Mouse (Mus musculus): Measurements from ENCODE around the gene Tmem156. TPM values are rescaled to one million over a fixed set of nuclear protein-coding genes. Genes with fewer than 3 reads are reported as not detected.

Gene Tmem156
- polyA plus RNA-seq, 1 experiment from 2014 or later = 0.47 TPM

DNA sequence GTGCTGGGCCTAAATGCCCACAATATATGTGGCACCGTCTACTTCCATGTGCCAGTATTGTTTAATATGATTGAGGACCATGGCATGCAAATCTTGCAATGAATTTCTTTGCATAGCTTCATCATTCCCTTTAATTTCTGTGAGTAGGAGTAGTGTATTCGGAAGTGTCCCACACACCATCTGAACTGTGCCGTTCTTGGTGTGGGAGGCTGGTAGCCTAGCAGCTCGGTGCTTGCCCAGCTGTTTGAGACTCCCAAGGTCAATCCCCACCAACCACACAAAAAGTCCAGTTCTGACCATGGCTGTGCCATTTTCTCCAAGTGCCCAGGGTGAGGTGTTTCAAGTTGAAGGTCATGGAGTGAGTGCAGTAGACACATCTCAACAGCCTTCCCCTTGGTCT is 69.9 kb downstream of the Tmem156 start:
- no peak for DNase-seq
- Histone ChIP-seq H3K27me3 (ENCODE audit: insufficient read depth, low read length) (no peaks in the 10 kb centered on the region), H3K27ac (ENCODE audit: low read depth) (no peak overlapping the region), H3K4me1 (ENCODE audit: insufficient read depth) (no peaks in the 10 kb centered on the region), H3K4me2 (no peak overlapping the region), H3K9ac (no peak overlapping the region), H3K4me3 (ENCODE audit: low read depth, low read length) (no peak overlapping the region), H3K9me3 (ENCODE audit: low read depth, low read length) (no peaks in the 10 kb centered on the region), H3K36me3 (ENCODE audit: insufficient read depth) (peaks cover 61% of the 10 kb centered on the region)
- TF ChIP-seq CTCF (IDR thresholded peaks at IDR 0.05; ENCODE audit: low read depth) = no peak
- ATAC-seq (ENCODE audit: insufficient read depth) = no peak
- WGBS = 93% methylated on average over 4 of the region's 4 CpGs

DNA sequence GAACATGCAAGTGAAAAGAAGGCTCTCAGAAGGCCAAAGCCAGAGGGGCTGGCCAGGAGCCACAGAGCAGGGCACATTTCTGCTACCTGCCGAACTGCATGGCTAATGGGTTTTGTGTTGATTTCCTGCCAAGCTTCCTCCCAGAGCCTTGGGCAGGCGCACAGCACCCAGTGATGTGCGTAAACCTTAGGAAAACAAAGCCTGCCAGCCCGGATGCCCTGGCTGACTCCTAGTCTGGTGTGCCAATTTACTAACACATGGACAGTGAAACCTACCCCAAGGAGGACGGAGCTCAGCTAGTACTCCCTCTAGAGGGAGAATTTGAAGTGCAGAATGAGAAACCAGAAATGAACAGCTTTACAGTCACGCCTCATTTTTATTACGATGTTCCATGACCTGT is 72.1 kb downstream of the Tmem156 start:
- no peak overlapping the region for H3K27ac ChIP-seq (ENCODE audit: low read depth)
- peak; percentile 29; the same call in 1 of the 2 replicates for TF ChIP-seq CTCF (IDR thresholded peaks at IDR 0.05; ENCODE audit: low read depth)
- H3K4me3 ChIP-seq (ENCODE audit: low read depth, low read length) = no peak overlapping the region
- H3K36me3 ChIP-seq (ENCODE audit: insufficient read depth) = peaks cover 68% of the 10 kb centered on the region
- H3K9me3 ChIP-seq (ENCODE audit: low read depth, low read length) = no peaks in the 10 kb centered on the region
- DNase-seq = peak; percentile 18
- H3K4me1 ChIP-seq (ENCODE audit: insufficient read depth) = no peaks in the 10 kb centered on the region
- H3K4me2 ChIP-seq = no peak overlapping the region
- ATAC-seq (ENCODE audit: insufficient read depth) = no peak
- no peak overlapping the region for H3K9ac ChIP-seq
- H3K27me3 ChIP-seq (ENCODE audit: insufficient read depth, low read length) = no peaks in the 10 kb centered on the region
- 52% methylated on average over 7 of the region's 7 CpGs for WGBS

DNA sequence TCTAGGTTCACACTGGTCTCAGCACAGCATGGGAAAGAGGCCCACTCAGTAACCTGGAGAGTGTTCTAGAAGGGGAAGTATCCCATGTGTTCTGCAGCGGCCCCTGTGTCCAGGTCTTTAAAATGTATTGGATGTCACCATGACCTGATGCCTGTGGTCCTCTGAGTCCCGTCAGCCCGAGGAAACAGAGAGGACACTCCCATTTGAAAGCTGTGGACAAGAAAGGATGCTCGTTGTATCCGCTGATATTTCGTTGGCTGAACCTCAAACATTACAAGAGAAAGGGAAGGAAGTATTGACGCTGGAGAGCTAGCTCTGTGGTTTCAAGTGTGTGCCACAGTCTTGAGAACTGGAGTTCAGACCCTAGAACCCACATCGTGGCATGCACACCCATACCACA is 72.8 kb downstream of the Tmem156 start:
- 70% methylated on average over 8 of the region's 8 CpGs for WGBS
- no peak for TF ChIP-seq CTCF (IDR thresholded peaks at IDR 0.05; ENCODE audit: low read depth)
- no peak overlapping the region for H3K4me3 ChIP-seq (ENCODE audit: low read depth, low read length)
- no peaks in the 10 kb centered on the region for H3K4me1 ChIP-seq (ENCODE audit: insufficient read depth)
- no peak for DNase-seq
- no peak overlapping the region for H3K9ac ChIP-seq
- H3K27ac ChIP-seq (ENCODE audit: low read depth) = no peak overlapping the region
- H3K9me3 ChIP-seq (ENCODE audit: low read depth, low read length) = no peaks in the 10 kb centered on the region
- H3K36me3 ChIP-seq (ENCODE audit: insufficient read depth) = peaks cover 67% of the 10 kb centered on the region
- no peak for ATAC-seq (ENCODE audit: insufficient read depth)
- H3K27me3 ChIP-seq (ENCODE audit: insufficient read depth, low read length) = no peaks in the 10 kb centered on the region
- no peak overlapping the region for H3K4me2 ChIP-seq

GRCm38 (mm10) chr5:65015508-65015907 is 76.4 kb downstream of the Tmem156 start:
- no peak for ATAC-seq (ENCODE audit: insufficient read depth)
- Histone ChIP-seq H3K27me3 (ENCODE audit: insufficient read depth, low read length) (no peaks in the 10 kb centered on the region), H3K9ac (no peak overlapping the region), H3K4me1 (ENCODE audit: insufficient read depth) (no peaks in the 10 kb centered on the region), H3K4me2 (no peak overlapping the region), H3K36me3 (ENCODE audit: insufficient read depth) (peaks cover 54% of the 10 kb centered on the region), H3K4me3 (ENCODE audit: low read depth, low read length) (no peak overlapping the region), H3K9me3 (ENCODE audit: low read depth, low read length) (no peaks in the 10 kb centered on the region), H3K27ac (ENCODE audit: low read depth) (no peak overlapping the region)
- no peak for TF ChIP-seq CTCF (IDR thresholded peaks at IDR 0.05; ENCODE audit: low read depth)
- 75% methylated on average over 3 of the region's 3 CpGs for WGBS
- no peak for DNase-seq

GRCm38 (mm10) chr5:65011901-65012573 is 79.9 kb downstream of the Tmem156 start:
- H3K4me3 ChIP-seq (ENCODE audit: low read depth, low read length) = no peak overlapping the region
- WGBS = 66% methylated on average over 7 of the region's 7 CpGs
- 0 out of 2 replicates have a peak, but pooled peaks cover 2% of the 10 kb centered on the region for H3K9me3 ChIP-seq (ENCODE audit: low read depth, low read length)
- ATAC-seq (ENCODE audit: insufficient read depth) (no peak), DNase-seq (no peak)
- H3K4me2 ChIP-seq = no peak overlapping the region
- no peaks in the 10 kb centered on the region for H3K4me1 ChIP-seq (ENCODE audit: insufficient read depth)
- H3K36me3 ChIP-seq (ENCODE audit: insufficient read depth) = peaks cover 54% of the 10 kb centered on the region
- no peak overlapping the region for H3K27ac ChIP-seq (ENCODE audit: low read depth)
- no peaks in the 10 kb centered on the region for H3K27me3 ChIP-seq (ENCODE audit: insufficient read depth, low read length)
- no peak for TF ChIP-seq CTCF (IDR thresholded peaks at IDR 0.05; ENCODE audit: low read depth)
- no peak overlapping the region for H3K9ac ChIP-seq

DNA sequence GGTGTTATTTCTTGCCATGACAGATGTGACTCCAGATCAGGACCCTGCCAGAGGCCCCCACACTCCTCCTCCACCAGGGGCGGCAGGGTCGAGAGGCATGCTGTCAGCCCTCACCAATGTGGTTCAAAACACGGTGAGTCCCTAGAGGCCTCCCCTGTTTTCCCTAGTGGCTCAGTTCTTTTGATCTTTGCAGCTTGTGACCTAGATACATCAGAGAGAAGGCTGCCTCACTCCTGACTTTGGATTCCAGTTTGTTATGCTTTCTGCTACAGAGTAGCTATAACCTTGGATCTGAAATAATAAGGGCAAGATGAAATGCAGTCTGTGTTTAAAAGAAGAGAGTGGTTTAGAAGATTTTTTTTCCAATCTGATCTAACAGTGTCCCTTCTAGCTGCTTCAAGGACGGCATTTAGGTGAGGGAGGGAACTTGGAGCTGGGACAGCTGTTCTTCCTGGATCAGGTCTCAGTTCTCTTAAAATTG is 85.9 kb downstream of the Tmem156 start:
- H3K4me2 ChIP-seq = no peak overlapping the region
- H3K4me3 ChIP-seq (ENCODE audit: low read depth, low read length) = no peak overlapping the region
- no peaks in the 10 kb centered on the region for H3K27me3 ChIP-seq (ENCODE audit: insufficient read depth, low read length)
- no peaks in the 10 kb centered on the region for H3K4me1 ChIP-seq (ENCODE audit: insufficient read depth)
- no peak overlapping the region for H3K27ac ChIP-seq (ENCODE audit: low read depth)
- no peak for TF ChIP-seq CTCF (IDR thresholded peaks at IDR 0.05; ENCODE audit: low read depth)
- no peak overlapping the region for H3K9ac ChIP-seq
- DNase-seq (no peak), ATAC-seq (ENCODE audit: insufficient read depth) (no peak)
- H3K9me3 ChIP-seq (ENCODE audit: low read depth, low read length) = 0 out of 2 replicates have a peak, but pooled peaks cover 2% of the 10 kb centered on the region
- 30% methylated on average over 4 of the region's 4 CpGs for WGBS
- H3K36me3 ChIP-seq (ENCODE audit: insufficient read depth) = peaks cover 43% of the 10 kb centered on the region

GRCm38 (mm10) chr5:65005251-65005650 is 86.7 kb downstream of the Tmem156 start:
- Histone ChIP-seq H3K27me3 (ENCODE audit: insufficient read depth, low read length) (no peaks in the 10 kb centered on the region), H3K9ac (no peak overlapping the region), H3K9me3 (ENCODE audit: low read depth, low read length) (0 out of 2 replicates have a peak, but pooled peaks cover 2% of the 10 kb centered on the region), H3K4me3 (ENCODE audit: low read depth, low read length) (no peak overlapping the region), H3K4me2 (no peak overlapping the region), H3K36me3 (ENCODE audit: insufficient read depth) (peaks cover 35% of the 10 kb centered on the region), H3K4me1 (ENCODE audit: insufficient read depth) (no peaks in the 10 kb centered on the region), H3K27ac (ENCODE audit: low read depth) (no peak overlapping the region)
- ATAC-seq (ENCODE audit: insufficient read depth) = no peak
- no peak for DNase-seq
- WGBS = 83% methylated on average over 4 of the region's 4 CpGs
- no peak for TF ChIP-seq CTCF (IDR thresholded peaks at IDR 0.05; ENCODE audit: low read depth)

Other genes with a start within 250 kb of the Tmem156 start
- 0.51 and 0.70 TPM in 2 replicates for gene Tlr1, start 158.6 kb downstream of the Tmem156 start, polyA plus RNA-seq (2014; fragmentation: Nextera tagmentation; extraction: Ambion mirVana)
- 0.66 and 1.1 TPM in 2 replicates for gene Tlr6, start 132.0 kb downstream of the Tmem156 start, polyA plus RNA-seq (2014; fragmentation: Nextera tagmentation; extraction: Ambion mirVana)
- 47.3 and 47.4 TPM in 2 replicates for gene Fam114a1, start 122.1 kb downstream of the Tmem156 start, polyA plus RNA-seq (2014; fragmentation: Nextera tagmentation; extraction: Ambion mirVana)
- gene Klhl5, start 15.4 kb upstream of the Tmem156 start, polyA plus RNA-seq (2014; fragmentation: Nextera tagmentation; extraction: Ambion mirVana) = 30.7 and 31.8 TPM in 2 replicates
- gene Wdr19, start 107.6 kb upstream of the Tmem156 start, polyA plus RNA-seq (2014; fragmentation: Nextera tagmentation; extraction: Ambion mirVana) = 10.8 and 12.9 TPM in 2 replicates
- gene Rfc1, start 243.5 kb upstream of the Tmem156 start, polyA plus RNA-seq (2014; fragmentation: Nextera tagmentation; extraction: Ambion mirVana) = 99.9 and 101 TPM in 2 replicates

Measured in lung, embryonic 14.5 days (tissue).